Mouse (Mus musculus) layer of hippocampus, adult 18-20 months (tissue): ENCODE measurements around the gene Frmd4b. TPM values are rescaled to one million over a fixed set of nuclear protein-coding genes. Genes with fewer than 3 reads are reported as not detected.
"Not testable (repeated sequence)": the region's sequence is repeated elsewhere in the genome, so short reads cannot be mapped to it uniquely, and the experiment has no call there.

ENCODE experiments used
- DNase-seq, 2 experiments: peaks; one replicate each; pipeline ENCODE4 v3.0.0; 2022; ENCODE audit warnings: low spot score in 2 of 2
- total RNA-seq, 2 experiments: library from RNA; stranded (reverse); gene quantifications; 2 replicates each; pipeline ENCODE4 v1.2.3; 2021

Gene Frmd4b
- total RNA-seq, 2 experiments from 2014 or later: 24.1 to 25.2 TPM

DNA sequence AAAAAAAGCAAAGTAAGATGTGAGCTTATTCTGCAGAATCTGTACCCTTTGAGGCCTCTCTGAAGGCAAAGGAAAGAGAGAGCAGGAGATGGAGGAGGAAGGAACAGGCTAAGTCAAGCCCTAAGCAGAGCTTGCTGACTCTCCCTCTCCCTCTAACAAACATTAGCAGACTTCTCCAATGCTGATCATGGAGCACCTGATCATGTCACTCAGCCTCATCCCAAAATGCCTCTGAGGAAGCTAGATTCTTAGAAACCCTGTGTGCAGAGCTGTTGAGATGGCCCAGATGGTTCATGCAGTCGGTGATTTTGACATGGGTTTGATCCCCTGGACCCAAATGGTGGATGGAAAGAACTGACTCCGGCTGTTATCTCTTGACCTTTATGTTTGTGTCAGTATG is 350.2 kb downstream of the Frmd4b start:
- DNase-seq: no peak

- DNase-seq: no peak
These were observed 350.7 kb downstream of the Frmd4b start for GRCm38 (mm10) chr6:97266661-97267060.

GRCm38 (mm10) chr6:97265705-97266104 is 351.6 kb downstream of the Frmd4b start:
- DNase-seq: no peak

GRCm38 (mm10) chr6:97265240-97265639 is 352.1 kb downstream of the Frmd4b start:
- no peak for DNase-seq

DNA sequence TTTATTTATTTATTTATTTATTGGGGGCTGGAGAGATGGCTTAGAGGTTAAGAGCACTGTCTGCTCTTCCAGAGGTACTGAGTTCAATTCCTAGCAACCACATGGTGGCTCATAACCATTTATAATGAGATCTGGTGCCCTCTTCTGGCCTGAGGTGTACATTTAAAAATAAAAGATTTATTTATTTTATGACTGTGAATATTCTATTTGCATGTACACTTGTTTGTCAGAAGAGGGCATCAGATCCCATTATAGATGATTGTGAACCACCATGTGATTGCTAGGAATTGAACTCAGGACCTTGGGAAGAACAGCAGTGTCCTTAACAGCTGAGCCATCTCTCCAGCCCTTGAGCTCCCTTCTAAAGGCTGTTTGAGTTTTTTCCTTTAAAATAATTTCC is 353.6 kb downstream of the Frmd4b start:
- DNase-seq: not testable (repeated sequence)

DNA sequence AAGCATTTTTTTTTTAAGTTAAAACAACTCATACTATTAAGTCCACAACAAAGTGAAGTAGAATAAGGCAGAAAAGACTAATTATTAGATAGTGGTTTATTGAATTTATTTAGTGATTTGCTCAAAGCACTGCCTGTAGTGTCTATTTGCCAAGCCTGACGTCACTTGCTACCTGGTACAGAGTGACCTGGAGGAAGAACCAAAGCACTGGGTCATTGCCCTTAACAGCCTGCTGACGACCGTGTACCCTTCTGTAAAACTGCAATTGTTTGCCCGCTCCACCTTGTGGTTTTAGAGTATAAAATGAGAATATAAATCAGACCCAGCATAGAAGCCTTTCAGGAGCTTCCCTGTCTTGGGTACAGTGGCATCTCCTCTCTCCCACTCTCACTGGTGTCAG is 355.1 kb downstream of the Frmd4b start:
- DNase-seq: no peak

DNA sequence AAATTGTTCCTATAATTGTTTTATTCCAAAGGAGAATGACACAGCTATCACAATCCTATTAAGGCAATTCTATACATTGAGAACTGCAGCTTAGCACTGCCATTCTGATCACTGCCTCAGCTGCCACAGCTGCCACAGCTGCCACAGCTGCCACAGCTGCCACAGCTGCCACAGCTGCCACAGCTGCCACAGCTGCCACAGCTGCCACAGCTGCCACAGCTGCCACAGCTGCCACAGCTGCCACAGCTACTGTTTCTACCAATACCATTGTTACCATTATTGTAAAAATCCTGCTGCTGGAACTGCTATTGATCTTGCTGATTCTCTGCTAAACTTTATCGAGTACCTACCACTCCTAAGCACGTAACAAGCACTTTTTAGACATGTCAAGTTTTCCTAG is 357.4 kb downstream of the Frmd4b start:
- DNase-seq: not testable (repeated sequence)

DNA sequence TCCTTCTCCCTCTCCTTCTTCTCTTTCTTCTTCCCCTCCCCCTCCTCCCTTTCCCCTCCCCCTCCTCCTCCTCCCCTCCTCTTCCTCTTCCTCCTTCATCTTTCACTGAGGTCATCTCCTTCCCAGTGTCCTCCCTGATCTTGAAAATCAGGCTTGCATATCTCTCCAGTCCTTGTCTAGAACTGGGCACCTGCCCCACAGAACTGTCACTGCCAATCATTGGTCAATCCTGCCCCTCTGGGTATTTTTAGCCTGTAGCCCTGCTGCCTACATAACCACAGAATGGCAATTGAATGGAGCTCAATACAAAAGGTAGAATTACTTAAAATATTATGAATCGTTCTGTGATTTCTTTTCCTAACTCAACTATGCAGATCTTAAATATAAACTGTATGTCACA is 358.9 kb downstream of the Frmd4b start:
- DNase-seq: no peak

GRCm38 (mm10) chr6:97252711-97253221 is 364.6 kb downstream of the Frmd4b start, which contains the start of gene Lmod3:
Lmod3 (minus strand) TSS chr6:97252759.
- no peak for DNase-seq

DNA sequence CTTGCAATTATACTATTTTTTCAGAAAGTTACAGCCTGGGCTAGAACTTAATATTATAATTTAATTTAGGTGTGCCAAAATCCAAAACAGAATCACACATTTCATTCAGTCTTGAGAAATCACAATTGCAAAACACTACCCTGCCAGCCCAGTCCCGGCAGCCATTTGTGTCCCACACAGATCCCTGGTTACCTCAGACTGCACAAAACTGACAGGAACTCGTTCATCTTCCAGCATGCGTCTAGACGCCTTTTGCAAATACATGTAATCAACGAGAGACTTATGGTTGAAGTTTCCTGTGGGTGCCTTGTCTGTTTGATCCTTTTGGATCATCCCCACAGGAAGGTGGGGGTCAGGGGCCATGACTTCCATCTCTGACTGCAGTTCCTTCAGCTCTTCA is 365.3 kb downstream of the Frmd4b start:
- DNase-seq: no peak

DNA sequence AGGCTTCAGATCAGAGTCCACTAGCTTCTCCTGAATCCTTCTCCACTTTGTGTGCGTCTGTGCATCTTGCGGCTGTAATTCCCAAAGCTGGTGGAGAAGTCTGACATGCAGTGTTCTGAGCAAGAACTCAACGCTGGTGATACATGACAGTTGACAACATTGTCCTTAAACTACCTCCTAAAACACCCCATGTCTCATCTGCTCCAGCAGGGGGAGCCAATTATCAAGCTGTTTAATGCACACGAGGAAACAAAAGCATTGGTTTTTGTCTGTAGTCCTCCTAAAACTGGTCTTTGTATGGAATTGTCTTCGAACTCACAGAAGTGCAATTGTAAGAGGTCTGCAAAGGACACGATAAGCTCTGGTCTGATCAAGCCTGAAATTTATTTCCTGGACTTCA is 366.4 kb downstream of the Frmd4b start:
- peak; percentile 36 to 85 for DNase-seq

- DNase-seq: no peak
These were observed 372.1 kb downstream of the Frmd4b start for GRCm38 (mm10) chr6:97245200-97245599.

- DNase-seq: no peak
These were observed 374.8 kb downstream of the Frmd4b start for GRCm38 (mm10) chr6:97242522-97242921.

GRCm38 (mm10) chr6:97240092-97240491 is 377.2 kb downstream of the Frmd4b start:
- no peak for DNase-seq

- DNase-seq: no peak
These were observed 378.0 kb downstream of the Frmd4b start for GRCm38 (mm10) chr6:97239360-97239759.

Other genes starting within 250 kb of the Frmd4b start
- 10 to 100 TPM in 1 of 2 experiments, 1 to 10 TPM in 1; 9.7 to 10.8 TPM for gene Mitf, start 189.5 kb upstream of the Frmd4b start, total RNA-seq